Mouse (Mus musculus) adrenal gland, adult 2 months (tissue): Measurements from ENCODE around the gene Mlxip. TPM values are rescaled to one million over a fixed set of nuclear protein-coding genes. Genes with fewer than 3 reads are reported as not detected.

Experiments used
- DNase-seq: peaks from one replicate; pipeline ENCODE4 v3.0.0; 2021
- long read RNA-seq: library from polyadenylated mRNA; stranded (forward); transcript quantifications from one replicate; pipeline ENCODE4 v2.0.0, GENCODE M21; 2021
- polyA plus RNA-seq: library from polyadenylated mRNA; depleted of rRNA; stranded (reverse); fragments of >200 nt; gene quantifications from 2 replicates; pipeline ENCODE4 v1.2.3, GENCODE M21; 2012; rRNA removed
- total RNA-seq, 2 experiments: library from RNA; stranded (reverse); gene quantifications; 2 replicates each; pipeline ENCODE4 v1.2.3; 2021

Gene Mlxip
- total RNA-seq = 10 to 100 TPM; 15.2 to 27.4 TPM
- polyA plus RNA-seq = 45.5 TPM in 2 replicates
- long read RNA-seq, partial matches to known transcripts = 0 of 1 reads
- long read RNA-seq, other reads (novel, unspliced or antisense) = 1 of 1 reads

- peak; percentile 99 for DNase-seq
Measured at GRCm38 (mm10) chr5:123394303-123394956, at the start of gene Mlxip. Gene Mlxip (plus strand): TSS chr5:123394798.

GRCm38 (mm10) chr5:123344963-123345852 is 49.4 kb upstream of the Mlxip start:
- DNase-seq = peak; percentile 80

GRCm38 (mm10) chr5:123345853-123346654 is 48.5 kb upstream of the Mlxip start:
- peak; percentile 79 for DNase-seq

GRCm38 (mm10) chr5:123346701-123347270 is 47.8 kb upstream of the Mlxip start:
- DNase-seq = no peak

- no peak for DNase-seq
Measured at GRCm38 (mm10) chr5:123347985-123348384, 46.6 kb upstream of the Mlxip start.

GRCm38 (mm10) chr5:123350386-123350785 is 44.2 kb upstream of the Mlxip start:
- DNase-seq = no peak

- no peak for DNase-seq
Measured at GRCm38 (mm10) chr5:123355918-123356317, 38.7 kb upstream of the Mlxip start.

- no peak for DNase-seq
Measured at GRCm38 (mm10) chr5:123357253-123357652, 37.3 kb upstream of the Mlxip start.

GRCm38 (mm10) chr5:123359431-123359830 is 35.2 kb upstream of the Mlxip start:
- DNase-seq = no peak

GRCm38 (mm10) chr5:123362911-123363310 is 31.7 kb upstream of the Mlxip start:
- DNase-seq = peak; percentile 30

- DNase-seq = peak; percentile 60
Measured at GRCm38 (mm10) chr5:123364302-123364971, 30.2 kb upstream of the Mlxip start.

- peak; percentile 32 for DNase-seq
Measured at GRCm38 (mm10) chr5:123368869-123369488, 25.6 kb upstream of the Mlxip start.

GRCm38 (mm10) chr5:123370049-123370448 is 24.5 kb upstream of the Mlxip start:
- no peak for DNase-seq

GRCm38 (mm10) chr5:123375262-123375661 is 19.3 kb upstream of the Mlxip start:
- DNase-seq = no peak

GRCm38 (mm10) chr5:123375793-123376452 is 18.7 kb upstream of the Mlxip start:
- no peak for DNase-seq

- DNase-seq = peak; percentile 83
Measured at GRCm38 (mm10) chr5:123376569-123376968, 18.0 kb upstream of the Mlxip start.

GRCm38 (mm10) chr5:123377120-123377955 is 17.3 kb upstream of the Mlxip start:
- peak; percentile 79 for DNase-seq

GRCm38 (mm10) chr5:123378712-123379111 is 15.9 kb upstream of the Mlxip start:
- DNase-seq = no peak

- no peak for DNase-seq
Measured at GRCm38 (mm10) chr5:123379504-123379931, 15.1 kb upstream of the Mlxip start.
